Mouse (Mus musculus) hindbrain, postnatal 0 days (tissue): ENCODE measurements around the gene Nsun4. TPM values are rescaled to one million over a fixed set of nuclear protein-coding genes. Genes with fewer than 3 reads are reported as not detected.

Experiments
- ATAC-seq: fragments of 200-750 bp; cut with Nextera tagmentation; 2 replicates; pipeline ENCODE4 v1.8.0; 2017; ENCODE audit warnings: mild to moderate bottlenecking, moderate TSS enrichment, moderate library complexity
- DNase-seq: peaks from one replicate; pipeline ENCODE4 v3.0.0-alpha.2; 2015; ENCODE audit warnings: low spot score
- H3K27ac ChIP-seq: fragments of 300-500 bp; sonication (generic); 2 replicates; pipeline ENCODE4 v1.5.1; 2014; ENCODE audit warnings: mild to moderate bottlenecking
- H3K27me3 ChIP-seq: fragments of 300-500 bp; sonication (generic); 2 replicates; pipeline ENCODE4 v1.6.1; 2014; ENCODE audit warnings: low read length, mixed read lengths; ENCODE audit not compliant: insufficient read depth
- H3K36me3 ChIP-seq: fragments of 300-500 bp; sonication (generic); 2 replicates; pipeline ENCODE4 v1.6.1; 2014; ENCODE audit warnings: low read length, mixed read lengths; ENCODE audit not compliant: insufficient read depth
- H3K4me1 ChIP-seq: fragments of 300-500 bp; sonication (generic); 2 replicates; pipeline ENCODE4 v1.6.1; 2014; ENCODE audit warnings: antibody characterized with exemption, low read length, mixed read lengths; ENCODE audit not compliant: insufficient read depth
- H3K4me2 ChIP-seq: fragments of 300-500 bp; sonication (generic); 2 replicates; pipeline ENCODE4 v1.6.1; 2014; ENCODE audit warnings: low read depth, mild to moderate bottlenecking, low read length, moderate library complexity, mixed read lengths
- H3K4me3 ChIP-seq: fragments of 300-500 bp; sonication (generic); 2 replicates; pipeline ENCODE4 v1.5.1; 2014; ENCODE audit warnings: low read length
- H3K9ac ChIP-seq: fragments of 300-500 bp; sonication (generic); replicated peaks from 2 replicates; pipeline ENCODE4 v1.6.1; 2014; ENCODE audit warnings: mild to moderate bottlenecking, low read length, moderate library complexity, mixed read lengths
- H3K9me3 ChIP-seq: fragments of 300-500 bp; sonication (generic); 2 replicates; pipeline ENCODE4 v1.6.1; 2016; ENCODE audit warnings: low read length, mixed read lengths
- CTCF ChIP-seq: IDR thresholded peaks from 2 replicates; pipeline ENCODE4 v1.5.1; 2016; ENCODE audit warnings: antibody characterized with exemption, control low read depth, low read depth
- WGBS: fragments of 180-500 bp; shearing (Covaris S2); extraction: QIAGEN DNeasy Blood & Tissue Kit; methylation state at CpG from one replicate; pipeline ENCODE4 v1.1.7; 2014; 5-methylcytosine and 5-hydroxymethylcytosine counted together
- polyA plus RNA-seq: library from polyadenylated mRNA; unstranded; fragments of >200 nt; fragmentation: Nextera tagmentation; extraction: Ambion mirVana; gene quantifications from 2 replicates; pipeline ENCODE4 v1.2.1, GENCODE M21; 2015
- total RNA-seq: library from RNA; depleted of rRNA; stranded (reverse); fragments of >200 nt; gene quantifications from 2 replicates; pipeline ENCODE4 v1.2.3, GENCODE M21; 2014

Gene Nsun4
- total and polyA plus RNA-seq, 2 experiments from 2014 or later: 10.4 to 13.6 TPM

DNA sequence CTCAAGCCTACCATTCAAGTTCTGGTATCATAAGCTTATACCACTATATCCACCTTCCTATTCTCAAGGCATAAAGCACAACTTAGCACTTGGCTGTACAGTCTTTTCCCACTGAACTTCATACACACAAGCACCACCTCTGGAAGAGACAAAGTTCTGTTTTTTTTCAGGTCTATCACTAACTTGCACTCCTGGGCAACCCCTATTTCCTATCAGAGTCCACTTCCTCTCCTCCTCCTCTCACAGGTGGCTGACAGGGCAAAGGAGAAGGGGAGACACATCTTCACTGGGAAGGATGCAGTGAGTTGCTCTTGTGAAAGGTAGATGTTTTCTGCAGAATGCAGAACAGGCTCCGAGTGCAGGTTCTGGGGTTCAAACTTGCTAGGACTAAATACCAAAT, 6.0 kb downstream of the Nsun4 start:
- H3K9ac ChIP-seq: no peak overlapping the region
- WGBS: 100% methylated on average over 1 of the region's 1 CpGs
- H3K27ac ChIP-seq: no peak overlapping the region
- no peaks in the 10 kb centered on the region for H3K9me3 ChIP-seq
- DNase-seq: no peak
- TF ChIP-seq CTCF: no peak
- H3K4me3 ChIP-seq: no peak overlapping the region
- no peaks in the 10 kb centered on the region; the same call in 1 of the 2 replicates for H3K4me1 ChIP-seq
- no peaks in the 10 kb centered on the region for H3K27me3 ChIP-seq
- H3K4me2 ChIP-seq: no peak overlapping the region
- no peaks in the 10 kb centered on the region for H3K36me3 ChIP-seq
- ATAC-seq: no peak

DNA sequence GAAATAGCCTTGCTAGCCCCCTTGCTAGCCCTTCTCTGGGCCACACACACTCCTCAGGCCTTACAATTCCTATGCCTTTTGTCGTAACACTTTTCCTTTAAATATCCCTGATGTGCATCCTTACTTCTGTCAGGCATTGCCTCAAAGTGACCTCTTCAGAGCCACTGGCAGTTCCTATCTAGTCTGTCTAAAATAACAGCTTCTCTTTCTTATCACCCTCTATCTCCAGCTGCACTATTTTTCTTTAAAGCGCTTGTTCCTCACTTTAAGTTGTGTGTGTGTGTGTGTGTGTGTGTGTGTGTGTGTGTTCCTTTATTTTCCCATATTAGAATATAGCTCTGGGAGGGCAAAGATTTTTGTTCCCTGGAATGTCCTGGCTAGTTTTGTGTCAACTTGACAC, 7.1 kb downstream of the Nsun4 start:
- WGBS: 95% methylated on average over 2 of the region's 2 CpGs
- no peak for DNase-seq
- Histone ChIP-seq H3K9ac (no peak overlapping the region), H3K4me2 (no peak overlapping the region), H3K36me3 (no peaks in the 10 kb centered on the region), H3K27ac (no peak overlapping the region), H3K27me3 (no peaks in the 10 kb centered on the region), H3K4me1 (no peaks in the 10 kb centered on the region), H3K4me3 (no peak overlapping the region), H3K9me3 (no peaks in the 10 kb centered on the region)
- TF ChIP-seq CTCF: no peak
- ATAC-seq: no peak

DNA sequence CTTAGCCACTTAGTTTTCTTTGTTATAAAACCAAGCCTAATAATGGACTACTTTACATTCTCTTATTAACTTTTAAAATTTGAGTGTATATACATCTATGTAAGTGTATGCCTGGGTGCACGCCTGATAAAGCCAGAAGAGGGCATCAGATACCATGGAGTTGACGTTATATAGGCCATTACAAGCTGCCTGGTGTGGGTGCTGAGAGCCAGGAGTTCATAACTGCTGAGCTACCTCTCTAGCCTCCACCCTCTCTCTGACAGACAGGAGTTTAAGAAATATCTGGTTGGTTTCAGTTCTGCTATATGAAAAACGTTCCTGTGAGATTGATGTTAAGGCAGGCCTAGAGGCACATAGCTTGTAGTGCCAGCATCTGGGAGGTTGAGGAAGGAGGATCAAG, 11.5 kb downstream of the Nsun4 start:
- 75% methylated on average over 3 of the region's 3 CpGs for WGBS
- no peaks in the 10 kb centered on the region for H3K9me3 ChIP-seq
- H3K4me3 ChIP-seq: no peak overlapping the region
- DNase-seq: no peak
- no peaks in the 10 kb centered on the region for H3K27me3 ChIP-seq
- no peak overlapping the region for H3K4me2 ChIP-seq
- no peak for TF ChIP-seq CTCF
- no peak overlapping the region for H3K27ac ChIP-seq
- no peak for ATAC-seq
- no peaks in the 10 kb centered on the region for H3K4me1 ChIP-seq
- H3K9ac ChIP-seq: no peak overlapping the region
- H3K36me3 ChIP-seq: no peaks in the 10 kb centered on the region

DNA sequence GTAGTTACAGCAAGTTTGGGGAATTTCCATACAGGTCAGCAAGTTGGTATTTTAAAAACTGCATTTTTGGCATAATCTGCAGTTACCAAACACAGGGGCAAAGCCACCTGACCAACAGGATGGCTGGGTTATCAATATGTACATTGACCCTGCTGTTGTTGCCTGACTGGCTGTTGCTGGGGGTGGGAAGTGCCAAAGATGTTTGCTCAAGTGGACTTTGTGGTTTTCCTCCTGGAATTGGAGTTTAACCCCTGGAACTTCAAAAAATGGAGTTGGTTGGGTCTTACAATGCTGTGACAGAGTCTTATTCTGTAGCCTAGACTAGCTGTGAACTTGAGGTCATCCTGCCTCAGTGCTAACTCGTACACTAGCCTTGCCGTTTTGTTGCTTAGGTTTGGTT, 13.2 kb downstream of the Nsun4 start:
- Histone ChIP-seq H3K27ac (no peak overlapping the region), H3K4me3 (no peak overlapping the region), H3K27me3 (no peaks in the 10 kb centered on the region), H3K36me3 (no peaks in the 10 kb centered on the region), H3K9me3 (no peaks in the 10 kb centered on the region), H3K9ac (no peak overlapping the region), H3K4me1 (no peaks in the 10 kb centered on the region), H3K4me2 (no peak overlapping the region)
- TF ChIP-seq CTCF: no peak
- WGBS: 88% methylated on average over 2 of the region's 2 CpGs
- no peak for DNase-seq
- ATAC-seq: no peak

DNA sequence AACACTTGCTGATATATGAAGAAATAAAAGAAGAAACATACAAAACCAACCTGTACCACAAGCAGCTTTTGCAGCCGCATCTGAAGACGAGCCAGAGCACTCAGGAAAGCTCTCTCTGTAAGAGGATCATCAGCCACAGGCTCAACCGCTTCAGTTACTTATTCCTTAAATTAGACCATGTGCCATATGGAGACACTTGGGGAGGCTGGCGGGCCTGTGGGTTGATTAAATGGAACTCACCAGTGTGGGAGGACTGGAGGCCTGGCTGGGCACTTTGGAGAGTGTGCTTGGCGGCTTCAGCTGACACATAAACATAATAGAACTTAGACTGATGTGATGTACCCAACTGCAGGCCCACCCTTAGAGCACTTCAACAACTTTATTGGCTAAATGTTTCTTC, 20.3 kb downstream of the Nsun4 start:
- H3K9ac ChIP-seq: no peak overlapping the region
- H3K4me2 ChIP-seq: no peak overlapping the region
- no peak overlapping the region for H3K4me3 ChIP-seq
- TF ChIP-seq CTCF: no peak
- WGBS: 88% methylated on average over 5 of the region's 5 CpGs
- no peaks in the 10 kb centered on the region for H3K9me3 ChIP-seq
- DNase-seq (no peak), ATAC-seq (no peak)
- H3K4me1 ChIP-seq: no peaks in the 10 kb centered on the region
- H3K27ac ChIP-seq: no peak overlapping the region
- no peaks in the 10 kb centered on the region for H3K27me3 ChIP-seq
- peaks cover 14% of the 10 kb centered on the region; the same call in 1 of the 2 replicates for H3K36me3 ChIP-seq

DNA sequence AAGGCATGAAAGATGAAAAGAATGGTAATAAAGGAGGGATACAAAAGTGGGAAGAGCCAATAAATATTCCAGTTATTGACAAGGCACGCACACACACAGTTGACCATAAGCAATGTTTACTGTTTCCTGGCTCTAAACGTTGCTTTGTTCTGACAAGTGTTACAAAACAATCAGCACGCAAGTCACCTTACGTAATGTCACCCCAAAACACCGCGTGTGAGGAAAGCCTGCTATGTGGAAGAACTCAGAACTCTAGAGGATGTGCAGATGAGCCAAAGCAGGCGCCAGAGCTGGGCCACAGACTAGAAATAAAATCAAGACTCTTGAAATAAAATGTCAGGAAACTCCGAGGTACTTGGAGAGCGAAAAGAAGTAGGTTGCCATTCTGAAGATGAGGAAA, 20.8 kb downstream of the Nsun4 start:
- Histone ChIP-seq H3K9me3 (no peaks in the 10 kb centered on the region), H3K9ac (no peak overlapping the region), H3K27ac (no peak overlapping the region), H3K4me1 (no peaks in the 10 kb centered on the region), H3K4me2 (no peak overlapping the region), H3K36me3 (peaks cover 14% of the 10 kb centered on the region; the same call in 1 of the 2 replicates), H3K27me3 (no peaks in the 10 kb centered on the region), H3K4me3 (no peak overlapping the region)
- ATAC-seq: no peak
- no peak for TF ChIP-seq CTCF
- WGBS: 88% methylated on average over 9 of the region's 9 CpGs
- DNase-seq: no peak

DNA sequence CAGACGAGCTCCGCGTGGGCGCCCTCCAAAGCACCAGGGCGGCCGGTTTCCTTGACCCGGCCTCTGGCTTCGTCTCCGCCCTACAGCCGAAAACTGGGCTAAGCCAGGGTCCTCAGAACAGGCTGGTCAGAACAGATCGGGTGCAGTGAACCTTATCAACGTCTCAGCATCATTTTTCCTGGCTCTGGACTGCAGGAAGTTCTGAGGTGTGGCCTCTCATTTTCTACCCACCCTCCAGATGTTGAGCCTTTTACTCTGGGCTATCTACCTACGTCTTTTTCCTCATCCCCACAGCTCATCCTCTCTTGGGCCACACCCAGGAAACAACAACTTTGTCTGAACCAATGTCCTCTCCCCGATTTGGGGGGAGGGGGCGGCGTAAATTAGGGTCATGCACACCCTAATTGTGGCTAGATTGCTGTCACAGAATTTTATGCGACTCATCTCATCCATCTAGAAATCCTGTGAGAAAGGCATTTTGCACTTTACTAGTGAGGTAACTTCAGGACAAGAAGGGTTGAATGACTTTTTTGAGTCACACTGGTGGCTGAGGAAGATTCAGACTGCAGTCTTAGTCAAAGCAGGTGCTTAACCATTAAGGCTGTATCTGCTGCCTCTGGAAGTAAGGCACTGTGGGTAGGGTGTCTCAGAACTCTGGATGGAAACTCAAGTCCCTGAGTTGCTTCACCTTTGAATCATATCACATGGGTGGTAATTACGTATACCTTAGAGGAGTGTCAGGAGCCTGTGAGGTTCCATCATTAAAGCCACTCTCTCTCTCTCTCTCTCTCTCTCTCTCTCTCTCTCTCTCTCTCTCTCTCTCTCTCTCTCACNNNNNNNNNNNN, 35.6 kb downstream of the Nsun4 start, which contains the start of gene Faah:
Faah (minus strand) TSS at position 25 of the 845 bp plus-strand sequence.
- Histone ChIP-seq H3K4me3 (peak within 1 kb of the TSS; percentile 75), H3K9ac (peak within 1 kb of the TSS; percentile 69), H3K4me2 (peak within 1 kb of the TSS; percentile 91), H3K9me3 (no peaks in the 10 kb centered on the region), H3K27ac (peak within 1 kb of the TSS; percentile 60), H3K4me1 (no peaks in the 10 kb centered on the region), H3K36me3 (no peaks in the 10 kb centered on the region), H3K27me3 (0 out of 2 replicates have a peak, but pooled peaks cover 4% of the 10 kb centered on the region)
- ATAC-seq (no peak; the same call in 1 of the 2 replicates), DNase-seq (no peak)
- TF ChIP-seq CTCF: no peak
- WGBS: 9% methylated on average over 18 of the region's 18 CpGs
